Mouse (Mus musculus) central nervous system, embryonic 18 days (tissue): Measurements from ENCODE around the gene Lce3a. TPM values are rescaled to one million over a fixed set of nuclear protein-coding genes. Genes with fewer than 3 reads are reported as not detected.

Experiments
- polyA plus RNA-seq: library from polyadenylated mRNA; depleted of rRNA; stranded (reverse); fragments of >200 nt; gene quantifications from 2 replicates; pipeline ENCODE4 v1.2.3, GENCODE M21; 2012; rRNA removed

The Lce3a gene
- not detected in 2 replicates for polyA plus RNA-seq

GRCm38 (mm10) chr3:92926130-92926529 is at the start of gene Lce3a:
Lce3a (minus strand) TSS chr3:92926230.

GRCm38 (mm10) chr3:92966761-92967160 is 40.7 kb upstream of the Lce3a start, which contains the start of gene Lce3e:
Lce3e (plus strand) TSS chr3:92967061.

GRCm38 (mm10) chr3:92957090-92957489 is 31.1 kb upstream of the Lce3a start, which contains the start of gene Lce3d:
Lce3d (plus strand) TSS chr3:92957390.

GRCm38 (mm10) chr3:92944186-92944585 is 18.2 kb upstream of the Lce3a start, which contains the start of gene Lce3c:
Lce3c (plus strand) TSS chr3:92944486.

GRCm38 (mm10) chr3:92932679-92933078 is 6.6 kb upstream of the Lce3a start, which contains the start of gene Lce3b:
Lce3b (plus strand) TSS chr3:92932979.

Other genes with a start within 250 kb of the Lce3a start
- not detected in 2 replicates for gene Lce1c, start 247.0 kb downstream of the Lce3a start, polyA plus RNA-seq
- not detected in 2 replicates for gene Lce1d, start 239.0 kb downstream of the Lce3a start, polyA plus RNA-seq
- gene Lce1e, start 217.2 kb downstream of the Lce3a start, polyA plus RNA-seq, result not detected in 2 replicates
- not detected in 2 replicates for gene Lce1f, start 205.9 kb downstream of the Lce3a start, polyA plus RNA-seq
- not detected in 2 replicates for gene Gm38119, start 187.1 kb downstream of the Lce3a start, polyA plus RNA-seq
- not detected in 2 replicates for gene Lce1g, start 173.9 kb downstream of the Lce3a start, polyA plus RNA-seq
- gene Lce1h, start 161.2 kb downstream of the Lce3a start, polyA plus RNA-seq, result not detected in 2 replicates
- not detected in 2 replicates for gene Lce1i, start 147.3 kb downstream of the Lce3a start, polyA plus RNA-seq
- not detected in 2 replicates for gene Lce1j, start 135.7 kb downstream of the Lce3a start, polyA plus RNA-seq
- not detected in 2 replicates for gene Lce1k, start 118.3 kb downstream of the Lce3a start, polyA plus RNA-seq
- not detected in 2 replicates for gene Kprp, start 99.0 kb downstream of the Lce3a start, polyA plus RNA-seq
- not detected in 2 replicates for gene Lce1l, start 74.9 kb downstream of the Lce3a start, polyA plus RNA-seq
- not detected in 2 replicates for gene 2310050C09Rik, start 56.0 kb downstream of the Lce3a start, polyA plus RNA-seq
- gene Lce3b, start 6.7 kb upstream of the Lce3a start, polyA plus RNA-seq, result not detected in 2 replicates
- not detected in 2 replicates for gene Lce3c, start 18.3 kb upstream of the Lce3a start, polyA plus RNA-seq
- gene Lce3d, start 31.2 kb upstream of the Lce3a start, polyA plus RNA-seq, result not detected in 2 replicates
- gene Lce3e, start 40.8 kb upstream of the Lce3a start, polyA plus RNA-seq, result not detected in 2 replicates
- gene Lce3f, start 66.0 kb upstream of the Lce3a start, polyA plus RNA-seq, result not detected in 2 replicates
- 1.2 and 2.7 TPM in 2 replicates for gene Crct1, start 89.5 kb upstream of the Lce3a start, polyA plus RNA-seq
- not detected in 2 replicates for gene Lce1m, start 92.8 kb upstream of the Lce3a start, polyA plus RNA-seq
- not detected in 2 replicates for gene Gm4858, start 142.6 kb upstream of the Lce3a start, polyA plus RNA-seq
- gene Crnn, start 218.6 kb upstream of the Lce3a start, polyA plus RNA-seq, result not detected in 2 replicates